Mouse (Mus musculus) ES-Bruce4 (cell line): ENCODE measurements at regions not wholly inside any gene's neighbourhood (a gene's known extent, or its start where the extent isn't known, plus 50 kb on each side); places are given as distances from the start of the nearest gene placed in this dataset.

Experiments
- H3K27ac ChIP-seq: 2 replicates; pipeline ENCODE4 v1.5.1; 2012; ENCODE audit warnings: low read length, inconsistent platforms; ENCODE audit not compliant: insufficient read depth
- H3K27me3 ChIP-seq: 2 replicates; pipeline ENCODE4 v1.6.1; 2012; ENCODE audit warnings: mild to moderate bottlenecking, low read length, inconsistent platforms; ENCODE audit not compliant: control insufficient read depth, poor library complexity, insufficient read depth, severe bottlenecking
- H3K36me3 ChIP-seq: 2 replicates; pipeline ENCODE4 v1.6.1; 2012; ENCODE audit warnings: inconsistent platforms, mild to moderate bottlenecking, low read length, moderate library complexity; ENCODE audit not compliant: control insufficient read depth, poor library complexity, insufficient read depth, severe bottlenecking
- H3K4me1 ChIP-seq: one replicate; pipeline ENCODE4 v1.8.1; 2011; ENCODE audit warnings: low read length; ENCODE audit not compliant: control insufficient read depth, insufficient read depth
- H3K4me3 ChIP-seq: 2 replicates; pipeline ENCODE4 v1.5.1; 2011; ENCODE audit warnings: low read depth, mild to moderate bottlenecking, low read length
- H3K9ac ChIP-seq: 2 replicates; pipeline ENCODE4 v1.6.1; 2012; ENCODE audit warnings: low read depth, mild to moderate bottlenecking, inconsistent platforms; ENCODE audit not compliant: poor library complexity, severe bottlenecking
- H3K9me3 ChIP-seq: replicated peaks from 2 replicates; pipeline ENCODE4 v1.6.1; 2012; ENCODE audit warnings: mild to moderate bottlenecking, low read length, inconsistent platforms; ENCODE audit not compliant: control insufficient read depth, poor library complexity, insufficient read depth, severe bottlenecking
- CTCF ChIP-seq: IDR thresholded peaks from one replicate; pipeline ENCODE4 v1.8.1; 2011; ENCODE audit warnings: low read depth, low read length
- EP300 ChIP-seq: IDR thresholded peaks from 2 replicates; pipeline ENCODE4 v1.6.1; 2011; ENCODE audit warnings: low read depth, low read length; ENCODE audit not compliant: insufficient read depth
- POLR2A ChIP-seq: IDR thresholded peaks from one replicate; pipeline ENCODE4 v1.8.1; 2011; ENCODE audit warnings: low read length; ENCODE audit not compliant: insufficient read depth

GRCm38 (mm10) chr4:105987963-105988602 lies 198.4 kb downstream of the Gm12728 start:
- H3K4me3 ChIP-seq: no peak overlapping the region
- H3K27ac ChIP-seq: no peak overlapping the region
- no peaks in the 10 kb centered on the region for H3K27me3 ChIP-seq
- H3K9ac ChIP-seq: no peak overlapping the region
- no peak for TF ChIP-seq CTCF
- TF ChIP-seq POLR2A: no peak
- no peak for TF ChIP-seq EP300
- no peaks in the 10 kb centered on the region for H3K4me1 ChIP-seq
- no peaks in the 10 kb centered on the region for H3K9me3 ChIP-seq
- no peaks in the 10 kb centered on the region for H3K36me3 ChIP-seq

- Histone ChIP-seq H3K9me3 (no peaks in the 10 kb centered on the region), H3K27me3 (no peaks in the 10 kb centered on the region), H3K4me3 (no peak overlapping the region), H3K4me1 (no peaks in the 10 kb centered on the region), H3K36me3 (no peaks in the 10 kb centered on the region), H3K9ac (no peak overlapping the region), H3K27ac (no peak overlapping the region)
- TF ChIP-seq EP300: no peak
Observed at GRCm38 (mm10) chr4:105992581-105993127, 203.0 kb downstream of the Gm12728 start.

- TF ChIP-seq EP300 (no peak), POLR2A (no peak), CTCF (no peak)
- Histone ChIP-seq H3K4me3 (no peak overlapping the region), H3K9ac (no peak overlapping the region), H3K9me3 (no peaks in the 10 kb centered on the region), H3K27me3 (no peaks in the 10 kb centered on the region), H3K4me1 (no peaks in the 10 kb centered on the region), H3K27ac (no peak overlapping the region), H3K36me3 (no peaks in the 10 kb centered on the region)
Observed at GRCm38 (mm10) chr4:105994390-105994798, 204.7 kb downstream of the Gm12728 start.

GRCm38 (mm10) chr4:105996060-105996459 lies 206.4 kb downstream of the Gm12728 start:
- no peak for TF ChIP-seq CTCF
- TF ChIP-seq POLR2A: no peak
- no peak for TF ChIP-seq EP300
- H3K9ac ChIP-seq: no peak overlapping the region
- no peaks in the 10 kb centered on the region for H3K4me1 ChIP-seq
- H3K36me3 ChIP-seq: no peaks in the 10 kb centered on the region
- no peaks in the 10 kb centered on the region; the same call in 1 of the 2 replicates for H3K27me3 ChIP-seq
- H3K4me3 ChIP-seq: no peak overlapping the region
- H3K9me3 ChIP-seq: no peaks in the 10 kb centered on the region
- H3K27ac ChIP-seq: no peak overlapping the region

GRCm38 (mm10) chr4:105996893-105997630 lies 207.4 kb downstream of the Gm12728 start:
- Histone ChIP-seq H3K27ac (no peak overlapping the region), H3K9me3 (no peaks in the 10 kb centered on the region), H3K36me3 (no peaks in the 10 kb centered on the region), H3K4me1 (no peaks in the 10 kb centered on the region), H3K9ac (no peak overlapping the region), H3K27me3 (no peaks in the 10 kb centered on the region; the same call in 1 of the 2 replicates), H3K4me3 (no peak overlapping the region)
- TF ChIP-seq POLR2A: no peak
- TF ChIP-seq EP300: no peak
- no peak for TF ChIP-seq CTCF

- TF ChIP-seq POLR2A (no peak), CTCF (no peak), EP300 (no peak)
- Histone ChIP-seq H3K4me3 (no peak overlapping the region), H3K9ac (no peak overlapping the region), H3K4me1 (no peaks in the 10 kb centered on the region), H3K36me3 (no peaks in the 10 kb centered on the region), H3K27me3 (no peaks in the 10 kb centered on the region; the same call in 1 of the 2 replicates), H3K27ac (no peak overlapping the region), H3K9me3 (no peaks in the 10 kb centered on the region)
Observed at GRCm38 (mm10) chr4:106002516-106002915, 212.8 kb downstream of the Gm12728 start.
